Mouse (Mus musculus): ENCODE measurements around the gene Glp2r. TPM values are rescaled to one million over a fixed set of nuclear protein-coding genes. Genes with fewer than 3 reads are reported as not detected.

Gene Glp2r
- polyA plus RNA-seq, 1 experiment from 2014 or later: 0.71 TPM

- no peak overlapping the region for H3K4me2 ChIP-seq (ENCODE audit: low read depth, low read length)
- no peak for ATAC-seq (ENCODE audit: low read depth)
- H3K4me3 ChIP-seq (ENCODE audit: low read depth, low read length): no peak overlapping the region
- H3K36me3 ChIP-seq (ENCODE audit: control insufficient read depth, insufficient read depth): no peaks in the 10 kb centered on the region
- H3K9me3 ChIP-seq (replicated peaks; ENCODE audit: control insufficient read depth, low read length): no peaks in the 10 kb centered on the region
- no peaks in the 10 kb centered on the region for H3K4me1 ChIP-seq (ENCODE audit: control insufficient read depth, low read depth, low read length)
- H3K27ac ChIP-seq (ENCODE audit: low read length): no peak overlapping the region
- WGBS (ENCODE audit: insufficient replicate concordance): 79% methylated on average over 6 of the region's 6 CpGs
- H3K27me3 ChIP-seq (ENCODE audit: control insufficient read depth, insufficient read depth, low read depth, low read length): no peaks in the 10 kb centered on the region
- H3K9ac ChIP-seq (ENCODE audit: low read depth, low read length): no peak overlapping the region
Observed at GRCm38 (mm10) chr11:67670031-67670430, 100.9 kb downstream of the Glp2r start.

- Histone ChIP-seq H3K36me3 (ENCODE audit: control insufficient read depth, insufficient read depth) (no peaks in the 10 kb centered on the region), H3K4me1 (ENCODE audit: control insufficient read depth, low read depth, low read length) (no peaks in the 10 kb centered on the region), H3K27ac (ENCODE audit: low read length) (no peak overlapping the region), H3K4me2 (ENCODE audit: low read depth, low read length) (no peak overlapping the region), H3K27me3 (ENCODE audit: control insufficient read depth, insufficient read depth, low read depth, low read length) (no peaks in the 10 kb centered on the region), H3K9me3 (replicated peaks; ENCODE audit: control insufficient read depth, low read length) (no peaks in the 10 kb centered on the region), H3K9ac (ENCODE audit: low read depth, low read length) (no peak overlapping the region), H3K4me3 (ENCODE audit: low read depth, low read length) (no peak overlapping the region)
- ATAC-seq (ENCODE audit: low read depth): no peak
- 74% methylated on average over 3 of the region's 3 CpGs for WGBS (ENCODE audit: insufficient replicate concordance)
Observed at GRCm38 (mm10) chr11:67668460-67669007, 102.4 kb downstream of the Glp2r start.

GRCm38 (mm10) chr11:67667531-67668332 is 103.2 kb downstream of the Glp2r start:
- Histone ChIP-seq H3K27ac (ENCODE audit: low read length) (no peak overlapping the region), H3K27me3 (ENCODE audit: control insufficient read depth, insufficient read depth, low read depth, low read length) (no peaks in the 10 kb centered on the region), H3K9ac (ENCODE audit: low read depth, low read length) (no peak overlapping the region), H3K36me3 (ENCODE audit: control insufficient read depth, insufficient read depth) (no peaks in the 10 kb centered on the region), H3K4me2 (ENCODE audit: low read depth, low read length) (no peak overlapping the region), H3K4me3 (ENCODE audit: low read depth, low read length) (no peak overlapping the region), H3K9me3 (replicated peaks; ENCODE audit: control insufficient read depth, low read length) (no peaks in the 10 kb centered on the region), H3K4me1 (ENCODE audit: control insufficient read depth, low read depth, low read length) (no peaks in the 10 kb centered on the region)
- no peak for ATAC-seq (ENCODE audit: low read depth)
- WGBS (ENCODE audit: insufficient replicate concordance): 69% methylated on average over 13 of the region's 13 CpGs

GRCm38 (mm10) chr11:67666129-67666528 is 104.8 kb downstream of the Glp2r start:
- no peaks in the 10 kb centered on the region for H3K9me3 ChIP-seq (replicated peaks; ENCODE audit: control insufficient read depth, low read length)
- WGBS (ENCODE audit: insufficient replicate concordance): 50% methylated on average over 5 of the region's 5 CpGs
- H3K27me3 ChIP-seq (ENCODE audit: control insufficient read depth, insufficient read depth, low read depth, low read length): no peaks in the 10 kb centered on the region
- H3K4me1 ChIP-seq (ENCODE audit: control insufficient read depth, low read depth, low read length): no peaks in the 10 kb centered on the region
- no peak for ATAC-seq (ENCODE audit: low read depth)
- H3K9ac ChIP-seq (ENCODE audit: low read depth, low read length): no peak overlapping the region
- no peak overlapping the region for H3K4me3 ChIP-seq (ENCODE audit: low read depth, low read length)
- H3K27ac ChIP-seq (ENCODE audit: low read length): no peak overlapping the region
- H3K4me2 ChIP-seq (ENCODE audit: low read depth, low read length): no peak overlapping the region
- no peaks in the 10 kb centered on the region for H3K36me3 ChIP-seq (ENCODE audit: control insufficient read depth, insufficient read depth)

- Histone ChIP-seq H3K36me3 (ENCODE audit: control insufficient read depth, insufficient read depth) (no peaks in the 10 kb centered on the region), H3K9me3 (replicated peaks; ENCODE audit: control insufficient read depth, low read length) (no peaks in the 10 kb centered on the region), H3K4me2 (ENCODE audit: low read depth, low read length) (no peak overlapping the region), H3K9ac (ENCODE audit: low read depth, low read length) (no peak overlapping the region), H3K27ac (ENCODE audit: low read length) (no peak overlapping the region), H3K27me3 (ENCODE audit: control insufficient read depth, insufficient read depth, low read depth, low read length) (no peaks in the 10 kb centered on the region), H3K4me3 (ENCODE audit: low read depth, low read length) (no peak overlapping the region), H3K4me1 (ENCODE audit: control insufficient read depth, low read depth, low read length) (no peaks in the 10 kb centered on the region)
- no peak for ATAC-seq (ENCODE audit: low read depth)
- 61% methylated on average over 6 of the region's 6 CpGs for whole genome bisulfite sequencing (ENCODE audit: insufficient replicate concordance)
Observed at GRCm38 (mm10) chr11:67664918-67665317, 106.0 kb downstream of the Glp2r start.

GRCm38 (mm10) chr11:67664261-67664660 is 106.7 kb downstream of the Glp2r start:
- no peak for ATAC-seq (ENCODE audit: low read depth)
- Histone ChIP-seq H3K9me3 (replicated peaks; ENCODE audit: control insufficient read depth, low read length) (no peaks in the 10 kb centered on the region), H3K4me2 (ENCODE audit: low read depth, low read length) (no peak overlapping the region), H3K27me3 (ENCODE audit: control insufficient read depth, insufficient read depth, low read depth, low read length) (no peaks in the 10 kb centered on the region), H3K36me3 (ENCODE audit: control insufficient read depth, insufficient read depth) (no peaks in the 10 kb centered on the region), H3K4me1 (ENCODE audit: control insufficient read depth, low read depth, low read length) (no peaks in the 10 kb centered on the region), H3K9ac (ENCODE audit: low read depth, low read length) (no peak overlapping the region), H3K4me3 (ENCODE audit: low read depth, low read length) (no peak overlapping the region), H3K27ac (ENCODE audit: low read length) (no peak overlapping the region)
- 48% methylated on average over 3 of the region's 3 CpGs for WGBS (ENCODE audit: insufficient replicate concordance)

- Histone ChIP-seq H3K9me3 (replicated peaks; ENCODE audit: control insufficient read depth, low read length) (no peaks in the 10 kb centered on the region), H3K9ac (ENCODE audit: low read depth, low read length) (no peak overlapping the region), H3K27me3 (ENCODE audit: control insufficient read depth, insufficient read depth, low read depth, low read length) (no peaks in the 10 kb centered on the region), H3K4me2 (ENCODE audit: low read depth, low read length) (no peak overlapping the region), H3K27ac (ENCODE audit: low read length) (no peak overlapping the region), H3K4me1 (ENCODE audit: control insufficient read depth, low read depth, low read length) (no peaks in the 10 kb centered on the region), H3K36me3 (ENCODE audit: control insufficient read depth, insufficient read depth) (no peaks in the 10 kb centered on the region), H3K4me3 (ENCODE audit: low read depth, low read length) (no peak overlapping the region)
- WGBS (ENCODE audit: insufficient replicate concordance): 70% methylated on average over 4 of the region's 4 CpGs
- ATAC-seq (ENCODE audit: low read depth): no peak
Observed at GRCm38 (mm10) chr11:67663437-67663836, 107.5 kb downstream of the Glp2r start.

- WGBS (ENCODE audit: insufficient replicate concordance): 70% methylated on average over 8 of the region's 8 CpGs
- H3K27ac ChIP-seq (ENCODE audit: low read length): no peak overlapping the region
- H3K27me3 ChIP-seq (ENCODE audit: control insufficient read depth, insufficient read depth, low read depth, low read length): no peaks in the 10 kb centered on the region
- no peak overlapping the region for H3K9ac ChIP-seq (ENCODE audit: low read depth, low read length)
- H3K36me3 ChIP-seq (ENCODE audit: control insufficient read depth, insufficient read depth): no peaks in the 10 kb centered on the region
- no peak for ATAC-seq (ENCODE audit: low read depth)
- H3K4me1 ChIP-seq (ENCODE audit: control insufficient read depth, low read depth, low read length): no peaks in the 10 kb centered on the region
- H3K4me3 ChIP-seq (ENCODE audit: low read depth, low read length): no peak overlapping the region
- H3K9me3 ChIP-seq (replicated peaks; ENCODE audit: control insufficient read depth, low read length): no peaks in the 10 kb centered on the region
- H3K4me2 ChIP-seq (ENCODE audit: low read depth, low read length): no peak overlapping the region
Observed at GRCm38 (mm10) chr11:67661465-67661864, 109.5 kb downstream of the Glp2r start.

- ATAC-seq (ENCODE audit: low read depth): no peak
- WGBS (ENCODE audit: insufficient replicate concordance): 32% methylated on average over 11 of the region's 11 CpGs
- Histone ChIP-seq H3K4me3 (ENCODE audit: low read depth, low read length) (no peak overlapping the region), H3K27ac (ENCODE audit: low read length) (no peak overlapping the region), H3K27me3 (ENCODE audit: control insufficient read depth, insufficient read depth, low read depth, low read length) (no peaks in the 10 kb centered on the region), H3K4me2 (ENCODE audit: low read depth, low read length) (no peak overlapping the region), H3K36me3 (ENCODE audit: control insufficient read depth, insufficient read depth) (no peaks in the 10 kb centered on the region), H3K9me3 (replicated peaks; ENCODE audit: control insufficient read depth, low read length) (no peaks in the 10 kb centered on the region), H3K9ac (ENCODE audit: low read depth, low read length) (no peak overlapping the region), H3K4me1 (ENCODE audit: control insufficient read depth, low read depth, low read length) (no peaks in the 10 kb centered on the region)
Observed at GRCm38 (mm10) chr11:67657685-67658382, 113.1 kb downstream of the Glp2r start.
